Mouse (Mus musculus): ENCODE results near the gene Sort1. TPM values are rescaled to one million over a fixed set of nuclear protein-coding genes. Genes with fewer than 3 reads are reported as not detected.
A peak's percentile ranks its signal among the peaks of the same experiment; 100 is the strongest.

Gene Sort1
- polyA plus RNA-seq, 1 experiment from 2014 or later: 17.0 TPM

DNA sequence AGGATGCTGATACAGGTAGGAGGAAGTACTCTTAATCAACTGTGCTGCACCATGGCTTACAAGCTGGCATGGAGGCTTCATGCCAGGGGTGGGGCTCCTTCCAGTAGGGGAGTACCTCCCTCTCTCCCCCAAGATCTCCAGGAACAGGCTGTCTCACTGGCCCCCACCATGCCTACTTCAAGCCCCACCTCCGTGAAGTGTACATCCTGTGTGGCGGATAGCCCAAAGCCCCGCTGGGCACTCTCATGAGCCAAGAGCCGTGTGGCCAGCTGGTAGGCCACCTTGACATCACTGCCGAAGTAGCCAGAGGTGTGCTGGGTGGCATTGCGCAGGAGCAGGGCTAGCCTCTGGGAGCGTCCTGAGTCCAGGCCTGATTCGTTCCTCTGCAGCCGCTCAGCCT, 114.4 kb downstream of the Sort1 start:
- H3K27me3 ChIP-seq (replicated peaks): no peaks in the 10 kb centered on the region
- no peak overlapping the region for H3K27ac ChIP-seq (replicated peaks)
- no peak overlapping the region for H3K9ac ChIP-seq (replicated peaks)
- H3K4me2 ChIP-seq: no peak overlapping the region
- H3K9me3 ChIP-seq (replicated peaks): no peaks in the 10 kb centered on the region
- ATAC-seq (ENCODE audit: low FRiP score): no peak
- 93% methylated on average over 9 of the region's 9 CpGs for WGBS
- peaks cover 11% of the 10 kb centered on the region for H3K4me1 ChIP-seq
- H3K4me3 ChIP-seq (replicated peaks): no peak overlapping the region
- peaks cover 87% of the 10 kb centered on the region for H3K36me3 ChIP-seq

DNA sequence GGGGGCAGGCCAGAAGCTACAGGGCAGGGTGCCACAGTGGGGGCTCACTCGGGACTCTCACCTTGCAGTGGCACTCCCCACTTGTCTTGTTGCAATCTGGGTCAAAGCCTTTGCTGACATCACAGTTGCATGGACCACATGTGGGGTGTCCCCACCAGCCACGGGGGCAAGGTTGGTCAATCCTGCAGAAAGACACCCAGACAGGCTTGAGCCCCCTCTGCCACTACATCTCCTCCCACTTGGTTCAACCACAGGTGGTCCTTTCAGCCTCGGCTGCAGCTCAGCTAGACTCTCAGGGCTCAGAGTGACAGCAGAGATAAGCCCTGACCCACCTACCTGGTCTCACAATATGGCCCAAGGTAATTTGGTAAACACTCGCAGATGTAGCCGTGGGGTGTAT, 116.6 kb downstream of the Sort1 start:
- Histone ChIP-seq H3K36me3 (peaks cover 84% of the 10 kb centered on the region), H3K9me3 (replicated peaks) (no peaks in the 10 kb centered on the region), H3K9ac (replicated peaks) (no peak overlapping the region), H3K4me1 (peaks cover 15% of the 10 kb centered on the region), H3K27ac (replicated peaks) (no peak overlapping the region), H3K27me3 (replicated peaks) (no peaks in the 10 kb centered on the region), H3K4me2 (no peak overlapping the region), H3K4me3 (replicated peaks) (no peak overlapping the region)
- no peak for ATAC-seq (ENCODE audit: low FRiP score)
- 92% methylated on average over 5 of the region's 5 CpGs for WGBS

DNA sequence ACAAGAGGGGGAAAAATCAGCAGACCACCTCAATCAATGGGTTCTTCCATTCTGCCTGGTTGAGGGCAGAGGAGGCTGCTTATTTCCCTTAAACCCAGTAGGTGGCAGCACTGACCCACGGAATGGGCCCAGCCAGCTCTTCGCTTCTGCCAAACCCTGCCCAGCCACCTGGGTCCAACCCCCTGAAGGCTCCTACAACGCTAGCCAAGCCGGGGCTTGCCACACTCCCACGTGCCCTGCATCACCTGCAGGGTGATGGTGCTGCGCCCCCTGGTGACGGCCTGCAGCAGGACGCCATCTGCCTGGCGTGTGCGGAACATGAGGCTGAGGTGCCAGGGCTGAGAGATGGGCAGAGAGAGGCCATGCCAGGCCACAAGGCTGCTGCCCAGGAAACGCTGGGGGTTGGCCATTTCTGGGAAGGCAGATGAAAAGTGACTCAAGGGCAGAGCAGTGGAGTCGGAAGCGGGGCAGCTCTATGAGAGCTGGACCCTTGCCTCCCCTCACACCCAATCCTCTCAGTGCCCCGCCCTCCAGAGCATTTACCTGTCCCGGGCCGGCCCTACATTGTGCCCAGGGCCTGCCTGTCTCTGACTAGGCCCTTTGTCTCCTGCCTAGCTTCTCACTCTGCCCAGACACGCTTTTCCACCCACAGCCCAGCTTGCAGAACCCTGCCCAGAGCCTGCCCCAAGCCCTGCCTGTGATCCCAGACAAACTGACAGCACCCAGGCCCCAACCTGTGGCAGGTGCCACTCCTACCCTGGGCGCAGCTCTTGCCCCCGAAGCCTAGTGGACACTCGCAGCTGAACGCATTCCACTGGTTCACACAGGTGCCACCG, 118.0 kb downstream of the Sort1 start:
- Histone ChIP-seq H3K9ac (replicated peaks) (no peak overlapping the region), H3K4me1 (peaks cover 30% of the 10 kb centered on the region), H3K4me2 (no peak overlapping the region), H3K27me3 (replicated peaks) (no peaks in the 10 kb centered on the region), H3K4me3 (replicated peaks) (no peak overlapping the region), H3K36me3 (peaks cover 81% of the 10 kb centered on the region), H3K27ac (replicated peaks) (peak overlapping the region; percentile 46), H3K9me3 (replicated peaks) (no peaks in the 10 kb centered on the region)
- peak; percentile 86 for ATAC-seq (ENCODE audit: low FRiP score)
- WGBS: 39% methylated on average over 22 of the region's 22 CpGs

DNA sequence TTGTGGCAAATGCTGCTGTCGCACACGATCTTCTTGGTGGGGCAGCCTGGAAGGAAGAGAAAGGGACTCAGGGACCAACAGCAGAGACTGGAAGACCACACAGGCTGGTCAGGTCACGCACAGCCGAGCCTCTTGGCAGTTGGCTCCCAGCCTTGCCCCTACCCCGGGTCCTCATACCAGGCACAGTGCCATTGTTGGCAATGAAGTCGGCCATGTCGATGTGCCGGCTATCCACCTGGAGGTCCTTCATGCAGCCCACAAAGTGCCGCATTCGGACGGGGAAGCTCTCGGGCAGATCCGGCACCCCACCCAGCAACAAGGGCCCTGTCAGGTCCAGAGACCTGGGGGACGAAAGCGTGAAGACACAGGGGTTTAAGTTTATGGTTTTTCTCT, 118.6 kb downstream of the Sort1 start:
- Histone ChIP-seq H3K4me2 (no peak overlapping the region), H3K27ac (replicated peaks) (peak overlapping the region; percentile 46), H3K4me3 (replicated peaks) (no peak overlapping the region), H3K9ac (replicated peaks) (no peak overlapping the region), H3K9me3 (replicated peaks) (no peaks in the 10 kb centered on the region), H3K4me1 (peaks cover 31% of the 10 kb centered on the region), H3K27me3 (replicated peaks) (no peaks in the 10 kb centered on the region), H3K36me3 (peaks cover 79% of the 10 kb centered on the region)
- ATAC-seq (ENCODE audit: low FRiP score): peak; percentile 15; the same call in 1 of the 2 replicates
- 68% methylated on average over 15 of the region's 15 CpGs for WGBS

GRCm38 (mm10) chr3:108405536-108406305, 121.8 kb downstream of the Sort1 start:
- Histone ChIP-seq H3K9ac (replicated peaks) (no peak overlapping the region), H3K36me3 (peaks cover 50% of the 10 kb centered on the region), H3K4me2 (no peak overlapping the region), H3K27me3 (replicated peaks) (no peaks in the 10 kb centered on the region), H3K4me3 (replicated peaks) (no peak overlapping the region), H3K9me3 (replicated peaks) (no peaks in the 10 kb centered on the region), H3K4me1 (peaks cover 58% of the 10 kb centered on the region), H3K27ac (replicated peaks) (peak overlapping the region; percentile 23; the same call in 1 of the 2 replicates)
- WGBS: 35% methylated on average over 14 of the region's 14 CpGs
- no peak for ATAC-seq (ENCODE audit: low FRiP score)

DNA sequence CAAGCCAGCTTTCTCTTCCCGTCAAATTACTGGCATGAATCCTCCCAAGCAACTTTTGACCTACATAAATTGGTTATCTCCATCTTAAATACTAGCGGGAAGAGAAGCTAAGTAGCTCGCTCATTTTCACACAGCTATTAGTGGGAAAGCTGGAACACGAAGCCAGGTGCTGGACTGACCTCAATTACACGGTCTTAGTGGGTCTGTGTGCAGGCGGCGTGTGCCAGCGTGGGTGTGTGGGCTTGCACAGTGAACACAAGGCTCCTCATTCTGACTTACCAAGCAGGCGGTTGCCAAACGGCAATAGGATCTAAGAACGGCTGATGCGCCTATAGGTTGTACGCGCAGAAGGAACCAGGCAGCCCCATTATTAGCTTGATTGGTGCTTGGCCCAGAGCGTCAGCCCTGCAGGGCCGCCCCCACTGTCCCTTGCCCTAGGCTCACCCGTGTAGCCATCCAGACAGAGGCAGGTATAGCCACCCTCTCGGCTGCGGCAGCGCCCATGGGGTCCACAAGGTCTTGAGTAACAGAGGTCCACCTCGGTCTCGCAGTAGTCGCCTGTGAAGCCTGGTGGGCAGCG, 122.5 kb downstream of the Sort1 start:
- Histone ChIP-seq H3K9ac (replicated peaks) (no peak overlapping the region), H3K27ac (replicated peaks) (peak overlapping the region; percentile 23; the same call in 1 of the 2 replicates), H3K4me3 (replicated peaks) (no peak overlapping the region), H3K4me2 (no peak overlapping the region), H3K4me1 (peaks cover 65% of the 10 kb centered on the region), H3K36me3 (peaks cover 43% of the 10 kb centered on the region), H3K27me3 (replicated peaks) (no peaks in the 10 kb centered on the region), H3K9me3 (replicated peaks) (no peaks in the 10 kb centered on the region)
- ATAC-seq (ENCODE audit: low FRiP score): no peak
- WGBS: 63% methylated on average over 24 of the region's 24 CpGs

DNA sequence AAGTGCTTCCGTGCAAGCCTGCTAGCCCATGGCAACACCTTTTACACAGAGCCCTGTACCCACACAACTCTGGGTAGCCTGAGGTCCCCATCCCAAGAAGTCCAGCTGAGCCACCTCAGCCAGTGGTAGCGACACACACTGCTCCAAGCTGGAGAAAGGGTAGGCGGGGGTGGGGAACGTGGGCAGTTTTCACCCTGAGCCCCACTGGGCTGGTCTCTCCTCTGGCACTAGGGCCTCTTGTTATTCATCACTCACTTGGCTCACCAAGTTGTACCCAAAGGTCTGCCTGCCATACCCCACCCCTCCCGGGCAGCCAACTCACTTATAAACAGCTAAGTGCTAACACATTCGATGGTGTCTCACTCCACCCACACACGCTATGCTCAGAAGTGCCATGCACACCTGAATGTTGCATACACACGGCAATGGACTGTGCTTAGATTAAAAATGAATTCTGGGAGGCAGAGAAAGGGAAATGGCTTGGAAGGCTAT, 124.7 kb downstream of the Sort1 start:
- no peak overlapping the region for H3K9ac ChIP-seq (replicated peaks)
- no peak for ATAC-seq (ENCODE audit: low FRiP score)
- H3K4me3 ChIP-seq (replicated peaks): no peak overlapping the region
- peaks cover 48% of the 10 kb centered on the region for H3K36me3 ChIP-seq
- H3K9me3 ChIP-seq (replicated peaks): no peaks in the 10 kb centered on the region
- H3K4me2 ChIP-seq: peak overlapping the region; percentile 76
- peaks cover 76% of the 10 kb centered on the region for H3K4me1 ChIP-seq
- H3K27ac ChIP-seq (replicated peaks): no peak overlapping the region
- no peaks in the 10 kb centered on the region for H3K27me3 ChIP-seq (replicated peaks)
- WGBS: 84% methylated on average over 8 of the region's 8 CpGs

DNA sequence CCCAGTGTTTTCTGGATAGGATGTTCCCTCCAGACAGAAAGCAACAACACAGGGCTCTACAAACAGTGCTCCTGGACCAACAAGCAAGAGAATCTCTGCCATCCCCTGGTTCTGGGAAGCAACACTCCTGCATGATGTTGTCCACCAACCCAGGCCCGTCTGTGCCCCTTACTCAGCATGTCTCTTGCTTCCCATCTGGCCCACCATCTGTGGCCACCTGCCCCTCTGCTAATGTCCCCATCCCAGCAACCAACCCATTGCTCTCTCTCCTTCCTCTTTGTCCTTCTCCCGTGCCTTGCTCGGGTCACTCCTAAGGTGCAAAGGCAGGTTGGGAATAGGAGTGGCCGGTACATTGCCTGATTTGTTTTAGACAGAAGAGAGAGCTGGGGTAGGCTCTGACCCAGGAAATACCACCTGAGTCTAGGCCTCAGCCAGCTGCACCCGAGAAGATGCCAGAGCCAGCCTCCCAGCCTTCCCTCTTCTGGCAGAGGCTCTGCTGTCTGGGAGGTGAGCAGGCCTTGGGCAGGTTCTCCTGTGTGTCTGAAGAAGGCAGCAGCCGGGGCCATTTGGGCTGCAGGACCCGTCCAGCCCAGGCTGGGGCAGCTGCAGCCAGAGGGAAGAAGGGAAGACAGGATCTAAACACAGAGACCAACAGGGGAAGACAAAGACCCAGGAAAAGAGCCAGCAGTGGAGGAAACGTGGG, 125.9 kb downstream of the Sort1 start:
- Histone ChIP-seq H3K9me3 (replicated peaks) (no peaks in the 10 kb centered on the region), H3K4me2 (peak overlapping the region; percentile 76), H3K27me3 (replicated peaks) (no peaks in the 10 kb centered on the region), H3K4me1 (peaks cover 88% of the 10 kb centered on the region), H3K4me3 (replicated peaks) (peak overlapping the region; percentile 37), H3K9ac (replicated peaks) (peak overlapping the region; percentile 63), H3K27ac (replicated peaks) (peak overlapping the region; percentile 85), H3K36me3 (peaks cover 45% of the 10 kb centered on the region)
- peak; percentile 1; the same call in 1 of the 2 replicates for ATAC-seq (ENCODE audit: low FRiP score)
- WGBS: 14% methylated on average over 8 of the region's 8 CpGs

- peaks cover 41% of the 10 kb centered on the region for H3K36me3 ChIP-seq
- peak; percentile 25; the same call in 1 of the 2 replicates for ATAC-seq (ENCODE audit: low FRiP score)
- peak overlapping the region; percentile 37 for H3K4me3 ChIP-seq (replicated peaks)
- no peaks in the 10 kb centered on the region for H3K9me3 ChIP-seq (replicated peaks)
- peak overlapping the region; percentile 63 for H3K9ac ChIP-seq (replicated peaks)
- H3K4me1 ChIP-seq: peaks cover 90% of the 10 kb centered on the region
- peak overlapping the region; percentile 85 for H3K27ac ChIP-seq (replicated peaks)
- no peaks in the 10 kb centered on the region for H3K27me3 ChIP-seq (replicated peaks)
- peak overlapping the region; percentile 76 for H3K4me2 ChIP-seq
- WGBS: 6% methylated on average over 5 of the region's 5 CpGs
Measured at GRCm38 (mm10) chr3:108410359-108410714, 126.5 kb downstream of the Sort1 start.
